In the genomic region with DNA sequence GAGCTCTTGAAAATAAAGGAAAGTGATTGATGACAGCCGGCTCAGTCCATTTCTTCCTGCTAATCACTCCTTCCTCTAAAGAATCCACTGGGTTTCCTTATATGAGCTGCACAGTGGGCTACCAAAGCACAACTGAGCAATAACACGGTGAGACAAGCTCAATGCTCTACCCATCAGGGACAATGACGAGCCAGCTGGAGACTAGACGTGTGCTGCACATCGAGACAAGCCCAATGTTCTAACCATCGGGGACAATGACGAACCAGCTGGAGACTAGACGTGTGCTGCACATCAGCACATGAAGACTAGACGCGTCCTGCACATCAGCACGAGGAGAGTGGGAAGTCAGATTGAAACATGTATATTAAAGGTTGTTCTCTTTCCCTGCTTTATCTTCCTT, we compare ENCODE assay signal across 21 mouse cellular contexts.
A peak's percentile ranks its signal among the peaks of the same experiment; 100 is the strongest.
DNase-seq lines count a peak whose midpoint lies in the region; ATAC-seq lines count a peak whose summit lies in the region.
"Had no signal": no experiment of that assay in that cellular context is flagged by ENCODE, and none has a peak within 500 bp of the region (broad histone marks: within the 10 kb centered on the region; RNA-seq: fewer than 3 reads in every experiment).

No protein-coding gene starts in this region.

- H3K4me3 ChIP-seq in megakaryocyte, embryonic 14.5 days (replicated peaks), result peak overlapping the region; percentile 42
- no peak overlapping the region for H3K4me3 ChIP-seq in hindbrain, embryonic 13.5 days
- no peak overlapping the region for H3K4me3 ChIP-seq in neural tube, embryonic 14.5 days (ENCODE audit: low read depth, low read length)
- H3K4me3 ChIP-seq: embryonic facial prominence, embryonic 13.5 days; heart, embryonic 15.5 days; myocyte; stomach, embryonic 15.5 days had no signal

- peak overlapping the region; percentile 13; the same call in 1 of the 2 replicates for H3K27ac ChIP-seq in hindbrain, embryonic 13.5 days
- H3K27ac ChIP-seq in neural tube, embryonic 14.5 days (ENCODE audit: low read depth, low read length), result no peak overlapping the region
- H3K27ac ChIP-seq: embryonic facial prominence, embryonic 13.5 days; heart, embryonic 15.5 days; stomach, embryonic 15.5 days had no signal

- no peak for ATAC-seq in megakaryocyte, adult 5-6 weeks (ENCODE audit: poor library complexity, severe bottlenecking)
- no peak for ATAC-seq in hindbrain, embryonic 13.5 days (ENCODE audit: low FRiP score)
- ATAC-seq in neural tube, embryonic 14.5 days (ENCODE audit: low read depth), result no peak; the same call in 1 of the 2 replicates
- ATAC-seq: inflammation-experienced regulatory T-cells, adult 6 months had no signal

- no peaks in the 10 kb centered on the region for H3K27me3 ChIP-seq in megakaryocyte, embryonic 14.5 days (replicated peaks)
- H3K27me3 ChIP-seq in hindbrain, embryonic 13.5 days, result peaks cover 4% of the 10 kb centered on the region; the same call in 1 of the 2 replicates
- no peaks in the 10 kb centered on the region for H3K27me3 ChIP-seq in neural tube, embryonic 14.5 days (ENCODE audit: control insufficient read depth, insufficient read depth, low read length)
- H3K27me3 ChIP-seq: embryonic facial prominence, embryonic 13.5 days; heart, embryonic 15.5 days; stomach, embryonic 15.5 days had no signal

- no peaks in the 10 kb centered on the region for H3K9me3 ChIP-seq in megakaryocyte, embryonic 14.5 days
- no peaks in the 10 kb centered on the region for H3K9me3 ChIP-seq in hindbrain, embryonic 13.5 days
- H3K9me3 ChIP-seq in neural tube, embryonic 14.5 days (ENCODE audit: control insufficient read depth, low read length), result no peaks in the 10 kb centered on the region
- H3K9me3 ChIP-seq: embryonic facial prominence, embryonic 13.5 days; heart, embryonic 15.5 days; stomach, embryonic 15.5 days had no signal

- no peaks in the 10 kb centered on the region for H3K4me1 ChIP-seq in megakaryocyte, embryonic 14.5 days
- H3K4me1 ChIP-seq in hindbrain, embryonic 13.5 days (replicated peaks), result peaks cover 7% of the 10 kb centered on the region; the same call in 1 of the 2 replicates
- H3K4me1 ChIP-seq in neural tube, embryonic 14.5 days (ENCODE audit: control insufficient read depth, insufficient read depth, low read length), result no peaks in the 10 kb centered on the region
- H3K4me1 ChIP-seq: embryonic facial prominence, embryonic 13.5 days; heart, embryonic 15.5 days; stomach, embryonic 15.5 days had no signal

- DNase-seq in embryo, embryonic 11 days, result peak; percentile 64
- no peak for DNase-seq in right cerebral cortex, adult 18-20 months
- no peak for DNase-seq in adrenal gland, adult 8-10 months
- no peak for DNase-seq in cerebellum, adult 8-10 months
- DNase-seq: adrenal gland, adult 2 months; cerebellum, adult 9-11 months; kidney, postnatal 25 days; layer of hippocampus, adult 9-11 months; liver; lung, adult 18-20 months; lung, postnatal 36 days; spleen, adult 18-20 months had no signal

- H3K36me3 ChIP-seq in megakaryocyte, embryonic 14.5 days (replicated peaks; ENCODE audit: low read length), result no peaks in the 10 kb centered on the region
- H3K36me3 ChIP-seq in hindbrain, embryonic 13.5 days, result no peaks in the 10 kb centered on the region
- H3K36me3 ChIP-seq in neural tube, embryonic 14.5 days (ENCODE audit: control insufficient read depth, insufficient read depth, low read length), result no peaks in the 10 kb centered on the region
- H3K36me3 ChIP-seq: embryonic facial prominence, embryonic 13.5 days; heart, embryonic 15.5 days; stomach, embryonic 15.5 days had no signal

- WGBS in hindbrain, embryonic 13.5 days, result 12% methylated on average over 11 of the region's 11 CpGs
- WGBS in neural tube, embryonic 14.5 days, result 14% methylated on average over 11 of the region's 11 CpGs

- H3K4me2 ChIP-seq in hindbrain, embryonic 13.5 days, result peak overlapping the region; percentile 28; the same call in 1 of the 2 replicates
- H3K4me2 ChIP-seq in neural tube, embryonic 14.5 days (ENCODE audit: low read depth, low read length), result peak overlapping the region; percentile 14; the same call in 1 of the 2 replicates
- H3K4me2 ChIP-seq: embryonic facial prominence, embryonic 13.5 days; heart, embryonic 15.5 days; stomach, embryonic 15.5 days had no signal

- H3K9ac ChIP-seq in hindbrain, embryonic 13.5 days, result no peak overlapping the region
- no peak overlapping the region for H3K9ac ChIP-seq in neural tube, embryonic 14.5 days (replicated peaks; ENCODE audit: low read depth, low read length)
- H3K9ac ChIP-seq: embryonic facial prominence, embryonic 13.5 days; heart, embryonic 15.5 days; stomach, embryonic 15.5 days had no signal
